Mouse (Mus musculus): ENCODE results near the gene Spg11.

GRCm38 (mm10) chr2:122163430-122164195, 45.4 kb upstream of the Spg11 start:
- TF ChIP-seq CTCF (IDR thresholded peaks at IDR 0.05; ENCODE audit: low read depth): no peak
- no peak for TF ChIP-seq EP300 (IDR thresholded peaks at IDR 0.05; ENCODE audit: low read depth)
